Mouse (Mus musculus) CH12.LX (cell line): ENCODE measurements at regions not wholly inside any gene's neighbourhood (a gene's known extent, or its start where the extent isn't known, plus 50 kb on each side); places are given as distances from the start of the nearest gene placed in this dataset.

ENCODE experiments used
- BHLHE40 ChIP-seq: IDR thresholded peaks from 2 replicates; pipeline ENCODE4 v1.6.1; 2011; ENCODE audit warnings: mild to moderate bottlenecking, low read depth, low read length, improper control_type of control experiment
- CTCF ChIP-seq, 2 experiments: IDR thresholded peaks in 1 of 2; conservative IDR thresholded peaks in 1 of 2; 2 replicates each; pipeline ENCODE4 v1.5.1; 2011 to 2012; ENCODE audit warnings: low read depth in 2 of 2, low read length in 2 of 2, improper control_type of control experiment in 1 of 2, inconsistent platforms in 1 of 2, mild to moderate bottlenecking in 1 of 2, moderate library complexity in 1 of 2
- E2F4 ChIP-seq: IDR thresholded peaks from 2 replicates; pipeline ENCODE4 v1.6.1; 2011; ENCODE audit warnings: low read depth, low read length, improper control_type of control experiment; ENCODE audit not compliant: insufficient replicate concordance
- ELF1 ChIP-seq: IDR thresholded peaks from 2 replicates; pipeline ENCODE4 v1.6.1; 2014; ENCODE audit warnings: low read depth, mild to moderate bottlenecking, inconsistent platforms, low read length, improper control_type of control experiment
- GABPA ChIP-seq: IDR thresholded peaks from 2 replicates; pipeline ENCODE4 v1.6.1; 2012; ENCODE audit warnings: low read depth, low read length, improper control_type of control experiment, inconsistent platforms; ENCODE audit not compliant: insufficient replicate concordance
- PAX5 ChIP-seq: IDR thresholded peaks from 2 replicates; pipeline ENCODE4 v1.6.1; 2012; ENCODE audit warnings: low read length, inconsistent platforms, mixed read lengths
- TCF12 ChIP-seq: IDR thresholded peaks from 2 replicates; pipeline ENCODE4 v1.6.1; 2014; ENCODE audit warnings: low read depth, mild to moderate bottlenecking, inconsistent platforms, low read length, improper control_type of control experiment
- UBTF ChIP-seq: IDR thresholded peaks from 2 replicates; pipeline ENCODE4 v1.6.1; 2012; ENCODE audit warnings: low read depth, mild to moderate bottlenecking, inconsistent platforms, low read length, improper control_type of control experiment, moderate library complexity
- ZNF384 ChIP-seq: IDR thresholded peaks from 2 replicates; pipeline ENCODE4 v1.6.1; 2012; ENCODE audit warnings: low read depth, low read length, improper control_type of control experiment, inconsistent platforms

GRCm38 (mm10) chr9:41849628-41850326 is 274.3 kb downstream of the Sorl1 start:
- TF ChIP-seq CTCF (conservative IDR thresholded peaks at IDR 0.05 in 1 of 2, IDR thresholded peaks at IDR 0.05 in 1 of 2; ENCODE audit: low read depth in 2 of 2, low read length in 2 of 2) (no peak), ZNF384 (no peak), GABPA (no peak), ELF1 (no peak), BHLHE40 (no peak), E2F4 (no peak), PAX5 (no peak), UBTF (no peak), TCF12 (no peak)
